Mouse (Mus musculus): Measurements from ENCODE around the gene Map3k9.

GRCm38 (mm10) chr12:81808596-81808995 is 27.6 kb upstream of the Map3k9 start:
- no peak for TF ChIP-seq CTCF (IDR thresholded peaks at IDR 0.05; ENCODE audit: low read depth)
- TF ChIP-seq EP300 (IDR thresholded peaks at IDR 0.05; ENCODE audit: low read depth), result no peak

Measured in heart, postnatal 0 days (tissue).